Mouse (Mus musculus): ENCODE measurements around the gene Adamts15.

Gene Adamts15

DNA sequence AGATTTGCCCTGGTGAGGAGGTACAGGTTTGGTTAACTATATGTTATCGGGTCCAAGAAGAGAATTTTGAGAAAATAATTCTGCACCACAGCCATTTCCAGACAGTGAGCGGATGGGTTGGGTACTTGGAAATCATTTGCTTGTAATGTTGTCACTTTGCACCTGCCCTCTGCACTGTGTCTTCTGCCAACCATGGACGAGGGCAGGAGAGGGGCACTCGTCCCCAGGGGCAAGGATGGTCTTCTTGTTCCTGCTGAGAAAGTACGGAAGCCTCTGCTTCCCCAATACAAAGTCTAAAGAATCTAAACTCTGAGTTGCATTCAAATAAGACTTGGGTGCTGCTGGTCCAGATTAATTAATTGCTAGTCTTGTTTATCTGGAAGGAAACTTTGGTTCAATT lies 13.3 kb downstream of the Adamts15 start:
- H3K9me3 ChIP-seq (ENCODE audit: low read length), result no peaks in the 10 kb centered on the region
- no peaks in the 10 kb centered on the region for H3K4me1 ChIP-seq (replicated peaks; ENCODE audit: low read depth, low read length)
- no peaks in the 10 kb centered on the region for H3K36me3 ChIP-seq (ENCODE audit: insufficient read depth, low read length)
- TF ChIP-seq CTCF (conservative IDR thresholded peaks at IDR 0.05; ENCODE audit: low read length) (no peak), NANOG (IDR thresholded peaks at IDR 0.05; ENCODE audit: borderline replicate concordance, low read length) (no peak), POU5F1 (IDR thresholded peaks at IDR 0.05; ENCODE audit: borderline replicate concordance, low read length) (no peak)
- no peak overlapping the region for H3K4me3 ChIP-seq (replicated peaks; ENCODE audit: low read length)
- no peaks in the 10 kb centered on the region for H3K27me3 ChIP-seq (ENCODE audit: insufficient read depth, low read length)

DNA sequence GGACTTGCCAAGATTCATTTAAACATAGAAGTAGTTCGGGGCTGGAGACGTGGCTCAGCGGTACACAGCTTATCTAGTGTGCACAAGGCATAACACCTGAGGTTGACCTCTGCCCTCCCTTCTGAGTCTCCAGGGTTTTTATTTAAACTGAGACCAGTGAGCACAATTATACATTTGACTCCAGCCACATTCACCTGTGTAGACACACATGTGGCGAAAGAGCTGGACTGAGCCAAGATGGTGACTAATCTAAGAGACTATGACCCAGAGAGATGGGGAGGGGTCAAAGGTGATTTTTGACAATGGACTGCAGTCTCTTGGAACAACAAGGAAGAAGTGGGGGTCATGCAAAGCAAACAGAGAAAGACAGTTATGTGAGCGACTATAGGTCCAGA lies 14.0 kb downstream of the Adamts15 start:
- H3K4me3 ChIP-seq (replicated peaks; ENCODE audit: low read length), result no peak overlapping the region
- no peak for TF ChIP-seq CTCF (conservative IDR thresholded peaks at IDR 0.05; ENCODE audit: low read length)
- TF ChIP-seq NANOG (IDR thresholded peaks at IDR 0.05; ENCODE audit: borderline replicate concordance, low read length), result no peak
- TF ChIP-seq POU5F1 (IDR thresholded peaks at IDR 0.05; ENCODE audit: borderline replicate concordance, low read length), result no peak
- no peaks in the 10 kb centered on the region for H3K27me3 ChIP-seq (ENCODE audit: insufficient read depth, low read length)
- H3K36me3 ChIP-seq (ENCODE audit: insufficient read depth, low read length), result no peaks in the 10 kb centered on the region
- no peaks in the 10 kb centered on the region for H3K9me3 ChIP-seq (ENCODE audit: low read length)
- no peaks in the 10 kb centered on the region for H3K4me1 ChIP-seq (replicated peaks; ENCODE audit: low read depth, low read length)

DNA sequence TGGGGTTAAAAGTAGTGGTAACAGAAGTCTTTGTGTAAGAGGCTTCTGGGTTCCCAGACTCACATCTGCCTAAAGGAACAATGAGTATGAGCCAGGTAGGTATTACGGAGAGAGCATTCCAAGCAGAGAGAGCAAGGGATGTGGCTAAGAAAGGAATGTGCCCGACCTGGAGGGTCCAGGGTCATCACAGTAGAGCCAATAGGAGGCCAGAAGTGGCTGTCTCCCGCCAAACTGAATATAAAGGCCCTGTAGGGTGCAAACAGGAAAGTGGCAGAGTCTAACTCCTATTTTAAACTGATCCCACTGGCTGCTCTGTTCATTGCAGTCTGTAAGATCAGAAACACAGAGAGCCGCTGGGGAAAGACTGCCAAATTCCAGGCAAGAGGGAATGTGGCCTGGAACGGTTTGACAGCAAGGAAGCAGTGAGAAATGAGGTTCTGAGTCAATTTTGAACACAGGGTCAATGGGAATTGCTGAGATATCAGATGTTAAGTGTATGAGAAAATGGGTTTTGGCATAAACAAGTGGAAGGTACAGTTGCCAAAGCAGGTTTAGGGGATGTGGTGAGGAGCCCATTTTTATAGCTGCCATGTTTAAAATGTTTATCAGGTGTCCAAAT lies 14.5 kb downstream of the Adamts15 start:
- H3K36me3 ChIP-seq (ENCODE audit: insufficient read depth, low read length), result no peaks in the 10 kb centered on the region
- no peaks in the 10 kb centered on the region for H3K9me3 ChIP-seq (ENCODE audit: low read length)
- H3K4me1 ChIP-seq (replicated peaks; ENCODE audit: low read depth, low read length), result no peaks in the 10 kb centered on the region
- no peak for TF ChIP-seq POU5F1 (IDR thresholded peaks at IDR 0.05; ENCODE audit: borderline replicate concordance, low read length)
- TF ChIP-seq CTCF (conservative IDR thresholded peaks at IDR 0.05; ENCODE audit: low read length), result no peak
- TF ChIP-seq NANOG (IDR thresholded peaks at IDR 0.05; ENCODE audit: borderline replicate concordance, low read length), result no peak
- no peaks in the 10 kb centered on the region for H3K27me3 ChIP-seq (ENCODE audit: insufficient read depth, low read length)
- no peak overlapping the region for H3K4me3 ChIP-seq (replicated peaks; ENCODE audit: low read length)

DNA sequence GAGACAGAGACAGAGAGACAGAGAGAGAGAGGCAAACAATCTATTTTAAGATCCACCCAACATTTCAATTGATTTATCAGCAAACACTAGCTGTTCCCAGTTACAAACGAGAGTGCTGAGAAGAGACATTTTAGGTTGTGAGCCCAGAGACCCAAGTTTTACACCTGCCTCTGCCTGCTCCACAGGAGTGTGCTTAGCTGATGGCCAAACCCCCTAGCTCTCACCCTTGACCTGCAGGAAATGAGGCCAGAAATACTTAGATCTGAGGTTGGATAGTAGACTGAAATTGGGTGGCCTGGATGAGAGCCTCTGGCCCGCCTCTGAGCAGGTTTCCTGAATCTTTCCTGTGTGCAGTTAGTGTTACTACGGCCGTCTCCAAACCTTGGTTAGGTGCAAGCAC lies 15.8 kb downstream of the Adamts15 start:
- no peak overlapping the region for H3K4me3 ChIP-seq (replicated peaks; ENCODE audit: low read length)

DNA sequence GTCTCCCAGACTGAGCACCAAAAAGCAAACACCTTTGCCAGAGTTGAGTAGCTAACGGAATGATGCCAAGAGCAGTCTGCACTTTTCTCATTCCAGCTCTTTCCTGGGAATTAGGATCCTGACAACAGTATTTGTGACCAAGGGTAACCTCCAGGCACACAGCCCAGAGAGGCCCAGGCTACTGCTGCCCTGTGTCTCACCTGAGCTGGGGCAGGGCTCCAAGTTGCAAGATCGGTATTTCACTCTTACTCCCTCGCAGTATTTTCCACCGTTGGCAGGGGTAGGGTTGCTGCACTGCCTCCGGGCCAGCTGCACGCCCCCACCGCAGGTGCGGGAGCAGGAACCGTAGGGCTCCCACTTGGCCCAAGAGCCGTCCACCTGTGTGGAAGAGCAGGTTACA lies 16.4 kb downstream of the Adamts15 start:
- Histone ChIP-seq H3K9me3 (ENCODE audit: low read length) (no peaks in the 10 kb centered on the region), H3K4me3 (replicated peaks; ENCODE audit: low read length) (no peak overlapping the region), H3K27me3 (ENCODE audit: insufficient read depth, low read length) (0 out of 2 replicates have a peak, but pooled peaks cover 4% of the 10 kb centered on the region), H3K4me1 (replicated peaks; ENCODE audit: low read depth, low read length) (no peaks in the 10 kb centered on the region), H3K36me3 (ENCODE audit: insufficient read depth, low read length) (no peaks in the 10 kb centered on the region)
- TF ChIP-seq NANOG (IDR thresholded peaks at IDR 0.05; ENCODE audit: borderline replicate concordance, low read length) (no peak), CTCF (conservative IDR thresholded peaks at IDR 0.05; ENCODE audit: low read length) (no peak), POU5F1 (IDR thresholded peaks at IDR 0.05; ENCODE audit: borderline replicate concordance, low read length) (no peak)

More for the DNA sequence above, 15.8 kb downstream of the Adamts15 start:
- no peaks in the 10 kb centered on the region for H3K4me1 ChIP-seq (replicated peaks; ENCODE audit: low read depth, low read length)
- no peaks in the 10 kb centered on the region for H3K9me3 ChIP-seq (ENCODE audit: low read length)
- 0 out of 2 replicates have a peak, but pooled peaks cover 4% of the 10 kb centered on the region for H3K27me3 ChIP-seq (ENCODE audit: insufficient read depth, low read length)
- TF ChIP-seq CTCF (conservative IDR thresholded peaks at IDR 0.05; ENCODE audit: low read length) (no peak), POU5F1 (IDR thresholded peaks at IDR 0.05; ENCODE audit: borderline replicate concordance, low read length) (no peak), NANOG (IDR thresholded peaks at IDR 0.05; ENCODE audit: borderline replicate concordance, low read length) (no peak)
- no peaks in the 10 kb centered on the region for H3K36me3 ChIP-seq (ENCODE audit: insufficient read depth, low read length)

DNA sequence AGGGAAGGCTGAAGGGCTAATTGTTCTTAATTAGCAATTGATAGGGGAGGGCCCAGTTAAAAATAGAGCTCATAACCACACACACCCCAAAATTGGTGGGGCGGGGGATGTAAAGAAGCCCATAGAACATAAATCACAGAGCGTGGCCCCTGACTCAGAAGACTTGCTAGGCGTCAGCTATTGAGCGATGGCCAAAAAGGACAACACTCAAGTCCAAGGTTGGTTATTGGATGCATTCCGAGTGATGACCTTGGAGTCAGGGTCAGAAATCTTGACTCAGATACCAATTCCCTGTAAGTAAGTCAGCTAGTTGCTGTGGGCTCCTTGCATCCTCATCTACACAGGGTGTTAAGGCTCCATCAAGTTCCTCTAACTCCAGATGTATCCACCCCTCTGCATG lies 19.0 kb downstream of the Adamts15 start:
- no peaks in the 10 kb centered on the region for H3K9me3 ChIP-seq (ENCODE audit: low read length)
- H3K27me3 ChIP-seq (ENCODE audit: insufficient read depth, low read length), result 0 out of 2 replicates have a peak, but pooled peaks cover 4% of the 10 kb centered on the region
- no peaks in the 10 kb centered on the region for H3K4me1 ChIP-seq (replicated peaks; ENCODE audit: low read depth, low read length)
- H3K36me3 ChIP-seq (ENCODE audit: insufficient read depth, low read length), result no peaks in the 10 kb centered on the region
- no peak for TF ChIP-seq POU5F1 (IDR thresholded peaks at IDR 0.05; ENCODE audit: borderline replicate concordance, low read length)
- TF ChIP-seq NANOG (IDR thresholded peaks at IDR 0.05; ENCODE audit: borderline replicate concordance, low read length), result no peak
- no peak for TF ChIP-seq CTCF (conservative IDR thresholded peaks at IDR 0.05; ENCODE audit: low read length)
- no peak overlapping the region for H3K4me3 ChIP-seq (replicated peaks; ENCODE audit: low read length)

DNA sequence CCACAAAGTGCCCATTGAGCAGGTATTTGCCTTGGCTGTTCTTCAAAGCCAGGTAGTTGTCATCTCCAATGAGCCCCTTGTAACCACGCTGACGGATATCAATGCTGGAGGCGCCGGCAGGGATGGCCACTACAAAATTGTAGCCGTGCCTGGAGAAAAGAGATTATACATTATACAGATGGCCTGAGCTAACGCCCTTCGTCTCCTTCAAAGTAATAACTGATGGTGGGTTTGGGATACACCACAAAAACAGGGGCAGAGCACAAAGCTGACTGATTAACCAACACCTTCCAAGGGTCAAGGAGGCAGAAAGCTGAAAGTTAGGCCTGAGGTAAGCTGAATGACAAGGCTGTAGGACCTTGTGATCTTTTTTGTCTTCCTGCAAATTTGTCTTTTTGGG lies 19.6 kb downstream of the Adamts15 start:
- Histone ChIP-seq H3K36me3 (ENCODE audit: insufficient read depth, low read length) (no peaks in the 10 kb centered on the region), H3K27me3 (ENCODE audit: insufficient read depth, low read length) (0 out of 2 replicates have a peak, but pooled peaks cover 4% of the 10 kb centered on the region), H3K4me1 (replicated peaks; ENCODE audit: low read depth, low read length) (no peaks in the 10 kb centered on the region), H3K9me3 (ENCODE audit: low read length) (no peaks in the 10 kb centered on the region), H3K4me3 (replicated peaks; ENCODE audit: low read length) (peak overlapping the region; percentile 45; the same call in 1 of the 2 replicates)
- TF ChIP-seq CTCF (conservative IDR thresholded peaks at IDR 0.05; ENCODE audit: low read length), result no peak
- TF ChIP-seq POU5F1 (IDR thresholded peaks at IDR 0.05; ENCODE audit: borderline replicate concordance, low read length), result no peak
- TF ChIP-seq NANOG (IDR thresholded peaks at IDR 0.05; ENCODE audit: borderline replicate concordance, low read length), result no peak

DNA sequence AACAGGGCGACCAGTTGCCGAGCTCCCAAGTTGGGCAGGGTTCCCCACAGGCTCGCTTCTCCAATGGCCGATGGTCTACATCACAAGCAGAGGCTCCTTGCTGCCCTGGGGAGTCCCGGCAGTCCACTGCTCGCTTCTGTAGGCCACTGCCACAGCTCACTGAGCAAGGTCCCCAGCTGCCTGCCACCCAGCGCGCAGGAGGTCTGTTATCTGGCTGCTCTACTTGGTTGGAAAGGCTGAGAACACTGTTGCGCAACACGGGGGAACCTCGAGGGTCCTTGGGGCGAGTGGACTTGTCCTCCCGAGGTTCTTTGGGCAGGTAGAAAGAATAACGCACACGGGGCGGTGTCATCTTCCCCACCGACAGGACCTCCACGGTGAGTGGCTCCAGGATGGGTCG lies 20.1 kb downstream of the Adamts15 start:
- H3K9me3 ChIP-seq (ENCODE audit: low read length), result no peaks in the 10 kb centered on the region
- 0 out of 2 replicates have a peak, but pooled peaks cover 4% of the 10 kb centered on the region for H3K27me3 ChIP-seq (ENCODE audit: insufficient read depth, low read length)
- no peaks in the 10 kb centered on the region for H3K4me1 ChIP-seq (replicated peaks; ENCODE audit: low read depth, low read length)
- no peaks in the 10 kb centered on the region for H3K36me3 ChIP-seq (ENCODE audit: insufficient read depth, low read length)
- TF ChIP-seq POU5F1 (IDR thresholded peaks at IDR 0.05; ENCODE audit: borderline replicate concordance, low read length), result no peak
- TF ChIP-seq CTCF (conservative IDR thresholded peaks at IDR 0.05; ENCODE audit: low read length), result no peak
- no peak for TF ChIP-seq NANOG (IDR thresholded peaks at IDR 0.05; ENCODE audit: borderline replicate concordance, low read length)
- peak overlapping the region; percentile 45; the same call in 1 of the 2 replicates for H3K4me3 ChIP-seq (replicated peaks; ENCODE audit: low read length)

DNA sequence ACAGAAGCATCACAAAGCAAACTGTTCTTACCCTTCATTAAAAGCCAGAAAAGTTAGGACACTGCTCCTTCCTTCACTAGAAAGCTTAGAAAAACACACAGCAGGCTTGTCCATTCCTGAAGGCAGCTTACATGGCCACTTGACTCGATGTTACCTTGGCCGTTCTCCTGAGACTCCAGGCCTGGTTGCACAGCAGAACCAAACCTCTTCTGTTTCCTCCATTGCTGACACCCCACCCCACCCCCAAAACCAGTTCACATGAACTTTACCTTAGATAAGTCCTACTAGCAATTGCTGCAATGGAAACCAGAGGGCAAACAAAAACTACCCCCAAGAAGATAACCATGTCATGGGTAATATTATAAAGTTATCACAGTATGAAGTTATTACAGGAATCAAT lies 25.1 kb downstream of the Adamts15 start:
- TF ChIP-seq CTCF (conservative IDR thresholded peaks at IDR 0.05; ENCODE audit: low read length) (no peak), POU5F1 (IDR thresholded peaks at IDR 0.05; ENCODE audit: borderline replicate concordance, low read length) (no peak), NANOG (IDR thresholded peaks at IDR 0.05; ENCODE audit: borderline replicate concordance, low read length) (no peak)
- Histone ChIP-seq H3K4me3 (replicated peaks; ENCODE audit: low read length) (no peak overlapping the region), H3K27me3 (ENCODE audit: insufficient read depth, low read length) (0 out of 2 replicates have a peak, but pooled peaks cover 4% of the 10 kb centered on the region), H3K36me3 (ENCODE audit: insufficient read depth, low read length) (no peaks in the 10 kb centered on the region), H3K9me3 (ENCODE audit: low read length) (no peaks in the 10 kb centered on the region), H3K4me1 (replicated peaks; ENCODE audit: low read depth, low read length) (no peaks in the 10 kb centered on the region)

Measured in E14TG2a.4 (cell line).